Mouse (Mus musculus) intestine, embryonic 16.5 days (tissue): ENCODE measurements around the gene Fbxo11. TPM values are rescaled to one million over a fixed set of nuclear protein-coding genes. Genes with fewer than 3 reads are reported as not detected.
"Not testable (repeated sequence)": the region's sequence is repeated elsewhere in the genome, so short reads cannot be mapped to it uniquely, and the experiment has no call there.

Source experiments
- ATAC-seq: fragments of 200-750 bp; cut with Nextera tagmentation; 2 replicates; pipeline ENCODE4 v1.8.0; 2017; ENCODE audit warnings: moderate TSS enrichment, moderate library complexity
- H3K27ac ChIP-seq: fragments of 300-500 bp; sonication (generic); 2 replicates; pipeline ENCODE4 v1.5.1; 2014; ENCODE audit warnings: mild to moderate bottlenecking, low read length
- H3K27me3 ChIP-seq: fragments of 300-500 bp; sonication (generic); replicated peaks from 2 replicates; pipeline ENCODE4 v1.6.1; 2014; ENCODE audit warnings: low read length, control low read depth, mixed read lengths; ENCODE audit not compliant: control insufficient read depth, insufficient read depth
- H3K36me3 ChIP-seq: fragments of 300-500 bp; sonication (generic); 2 replicates; pipeline ENCODE4 v1.6.1; 2014; ENCODE audit warnings: low read length, control low read depth; ENCODE audit not compliant: control insufficient read depth, insufficient read depth
- H3K4me1 ChIP-seq: fragments of 300-500 bp; sonication (generic); 2 replicates; pipeline ENCODE4 v1.6.1; 2014; ENCODE audit warnings: low read length, control low read depth, mixed read lengths; ENCODE audit not compliant: control insufficient read depth, insufficient read depth
- H3K4me2 ChIP-seq: fragments of 300-500 bp; sonication (generic); 2 replicates; pipeline ENCODE4 v1.6.1; 2014; ENCODE audit warnings: low read depth, low read length, control low read depth
- H3K4me3 ChIP-seq: fragments of 300-500 bp; sonication (generic); 2 replicates; pipeline ENCODE4 v1.5.1; 2014; ENCODE audit warnings: mild to moderate bottlenecking, low read length
- H3K9ac ChIP-seq: fragments of 300-500 bp; sonication (generic); 2 replicates; pipeline ENCODE4 v1.6.1; 2014; ENCODE audit warnings: low read depth, low read length
- H3K9me3 ChIP-seq: fragments of 300-500 bp; sonication (generic); 2 replicates; pipeline ENCODE4 v1.6.1; 2016; ENCODE audit warnings: low read length, control low read depth; ENCODE audit not compliant: control insufficient read depth
- WGBS: fragments of 180-500 bp; shearing (Covaris S2); extraction: QIAGEN DNeasy Blood & Tissue Kit; methylation state at CpG from one replicate; pipeline ENCODE4 v1.1.7; 2014; 5-methylcytosine and 5-hydroxymethylcytosine counted together
- polyA plus RNA-seq: library from polyadenylated mRNA; unstranded; fragments of >200 nt; fragmentation: Nextera tagmentation; extraction: Ambion mirVana; gene quantifications from 2 replicates; pipeline ENCODE4 v1.2.1, GENCODE M21; 2015

The Fbxo11 gene
- polyA plus RNA-seq, 1 experiment from 2014 or later: 8.0 TPM

DNA sequence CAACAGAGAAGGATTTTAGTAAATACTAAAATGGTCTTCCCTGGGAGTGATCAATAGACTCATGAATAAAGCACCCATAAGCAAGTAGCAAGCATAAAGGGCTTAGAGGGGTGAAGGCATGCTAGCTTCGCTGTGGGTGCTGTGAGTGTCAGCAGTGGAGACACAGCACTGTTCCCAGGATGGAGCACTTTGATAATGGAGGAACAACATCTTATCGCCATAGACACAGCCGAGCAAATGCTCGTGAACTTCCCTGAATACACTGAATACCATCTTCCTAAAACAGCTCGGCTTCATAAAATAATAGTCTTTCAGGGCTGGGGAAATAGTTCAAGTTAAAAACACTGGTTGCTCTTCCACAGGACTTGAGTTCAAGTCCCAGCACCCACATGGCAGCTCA, 33.3 kb downstream of the Fbxo11 start:
- ATAC-seq: no peak
- no peak overlapping the region for H3K27ac ChIP-seq
- no peak overlapping the region for H3K4me2 ChIP-seq
- H3K9me3 ChIP-seq: no peaks in the 10 kb centered on the region
- H3K36me3 ChIP-seq: no peaks in the 10 kb centered on the region
- no peak overlapping the region for H3K9ac ChIP-seq
- H3K4me3 ChIP-seq: no peak overlapping the region
- H3K27me3 ChIP-seq: no peaks in the 10 kb centered on the region
- 89% methylated on average over 5 of the region's 5 CpGs for WGBS
- H3K4me1 ChIP-seq: peaks cover 3% of the 10 kb centered on the region; the same call in 1 of the 2 replicates

DNA sequence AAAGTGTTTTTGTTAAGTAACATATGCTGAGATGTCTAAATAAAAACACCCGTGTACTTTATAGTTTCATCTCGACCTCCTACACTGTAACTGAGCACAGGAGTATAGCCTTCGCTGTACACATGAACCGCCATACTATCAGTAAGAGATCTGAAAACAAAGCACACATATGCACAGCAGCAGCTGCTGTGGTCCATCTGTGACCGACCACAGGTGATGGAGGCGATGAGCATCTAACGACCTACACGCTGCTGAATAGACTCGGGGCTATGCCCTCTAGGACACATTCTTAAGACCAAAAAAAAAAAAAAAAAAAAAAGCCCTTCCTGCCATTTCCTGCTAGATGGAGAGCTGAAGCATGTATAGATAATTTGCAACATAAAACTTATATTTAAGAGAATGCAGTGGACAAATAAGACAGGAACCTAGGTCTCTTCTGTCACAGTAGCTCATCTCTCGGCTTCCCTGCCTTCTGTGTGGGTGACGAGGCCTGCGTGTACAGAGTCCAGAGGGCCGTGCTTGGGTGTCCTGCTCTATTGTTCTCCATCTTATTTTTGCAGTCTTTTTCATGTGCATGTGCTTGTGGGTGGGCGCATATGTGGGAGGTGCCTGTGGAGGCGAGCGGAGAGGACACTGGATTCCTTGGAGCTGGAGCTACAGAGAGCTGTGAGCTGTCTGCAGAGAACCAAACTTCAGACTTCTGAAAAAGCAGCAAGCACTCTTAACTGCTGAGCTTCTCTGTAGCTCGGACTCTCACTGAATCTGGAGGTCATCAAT, 35.7 kb downstream of the Fbxo11 start:
- H3K4me3 ChIP-seq: no peak overlapping the region
- H3K9ac ChIP-seq: no peak overlapping the region
- H3K36me3 ChIP-seq: no peaks in the 10 kb centered on the region
- WGBS: 84% methylated on average over 17 of the region's 17 CpGs
- no peak overlapping the region for H3K4me2 ChIP-seq
- H3K4me1 ChIP-seq: peaks cover under 1% of the 10 kb centered on the region; the same call in 1 of the 2 replicates
- ATAC-seq: no peak
- no peak overlapping the region for H3K27ac ChIP-seq
- H3K9me3 ChIP-seq: no peaks in the 10 kb centered on the region
- no peaks in the 10 kb centered on the region for H3K27me3 ChIP-seq

DNA sequence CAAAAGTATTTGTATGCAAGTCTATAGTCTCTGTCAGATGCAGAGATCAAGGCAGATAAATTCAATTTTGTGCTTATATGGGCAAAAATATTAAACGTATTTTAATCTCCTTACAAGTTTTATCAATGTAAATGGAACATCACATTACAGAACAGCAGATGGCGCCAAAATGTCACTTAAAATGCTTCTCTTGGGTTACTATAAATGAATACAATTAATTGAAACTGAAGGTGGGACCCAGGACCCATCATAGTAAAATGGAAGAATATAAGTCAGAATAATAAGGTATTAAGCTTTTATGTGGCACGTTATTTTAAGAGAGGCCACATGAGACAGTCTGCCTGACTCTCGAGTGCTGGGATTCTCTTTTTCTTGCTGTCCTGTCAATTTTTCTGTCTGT, 39.9 kb downstream of the Fbxo11 start:
- Histone ChIP-seq H3K9me3 (no peaks in the 10 kb centered on the region), H3K4me1 (no peaks in the 10 kb centered on the region), H3K4me3 (no peak overlapping the region), H3K4me2 (no peak overlapping the region), H3K9ac (no peak overlapping the region), H3K27ac (no peak overlapping the region), H3K27me3 (no peaks in the 10 kb centered on the region), H3K36me3 (no peaks in the 10 kb centered on the region)
- no peak for ATAC-seq
- WGBS: 41% methylated on average over 4 of the region's 4 CpGs

DNA sequence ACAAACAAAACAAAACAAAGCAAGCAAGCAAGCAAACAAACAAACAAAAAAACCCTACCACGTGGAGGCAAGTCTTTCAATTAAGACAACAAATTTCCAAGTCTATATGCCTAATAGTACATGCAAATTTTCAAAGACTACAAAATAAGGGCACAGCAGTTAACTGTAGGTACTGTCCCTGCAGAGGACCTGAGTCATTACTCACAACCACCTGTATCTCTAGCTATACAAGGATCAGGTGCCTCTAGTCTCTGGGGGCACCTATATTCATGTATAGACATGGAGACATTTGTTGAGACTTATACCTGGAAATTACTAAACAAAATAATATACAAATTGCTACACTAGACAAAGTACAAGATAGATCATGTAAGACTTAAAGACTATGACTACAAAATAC, 41.2 kb downstream of the Fbxo11 start:
- Histone ChIP-seq H3K27ac (no peak overlapping the region), H3K36me3 (no peaks in the 10 kb centered on the region), H3K4me3 (no peak overlapping the region), H3K9ac (no peak overlapping the region), H3K27me3 (no peaks in the 10 kb centered on the region), H3K4me2 (no peak overlapping the region), H3K4me1 (0 out of 2 replicates have a peak, but pooled peaks cover 2% of the 10 kb centered on the region), H3K9me3 (no peaks in the 10 kb centered on the region)
- ATAC-seq: no peak
- 79% methylated on average over 1 of the region's 1 CpGs for WGBS

DNA sequence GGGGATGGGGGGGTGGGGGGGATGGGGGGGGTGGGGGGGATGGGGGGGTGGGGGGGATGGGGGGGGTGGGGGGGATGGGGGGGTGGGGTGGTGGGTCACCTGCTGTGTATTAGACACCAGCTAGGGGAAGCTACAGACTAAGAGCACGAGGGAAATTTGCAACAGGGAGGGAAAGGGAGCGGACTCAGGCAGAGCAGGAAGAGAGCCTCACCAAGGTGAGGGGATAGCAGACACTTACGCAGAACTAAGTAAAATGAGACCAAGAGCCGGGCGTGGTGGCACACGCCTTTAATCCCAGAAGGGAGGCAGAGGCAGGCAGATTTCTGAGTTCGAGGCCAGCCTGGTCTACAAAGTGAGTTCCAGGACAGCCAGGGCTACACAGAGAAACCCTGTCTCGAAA, 49.1 kb downstream of the Fbxo11 start:
- H3K4me1 ChIP-seq, H3K27ac ChIP-seq, H3K4me3 ChIP-seq, H3K36me3 ChIP-seq, H3K4me2 ChIP-seq, ATAC-seq, H3K9ac ChIP-seq, H3K27me3 ChIP-seq, H3K9me3 ChIP-seq: not testable (repeated sequence)
- WGBS: 92% methylated on average over 8 of the region's 8 CpGs

DNA sequence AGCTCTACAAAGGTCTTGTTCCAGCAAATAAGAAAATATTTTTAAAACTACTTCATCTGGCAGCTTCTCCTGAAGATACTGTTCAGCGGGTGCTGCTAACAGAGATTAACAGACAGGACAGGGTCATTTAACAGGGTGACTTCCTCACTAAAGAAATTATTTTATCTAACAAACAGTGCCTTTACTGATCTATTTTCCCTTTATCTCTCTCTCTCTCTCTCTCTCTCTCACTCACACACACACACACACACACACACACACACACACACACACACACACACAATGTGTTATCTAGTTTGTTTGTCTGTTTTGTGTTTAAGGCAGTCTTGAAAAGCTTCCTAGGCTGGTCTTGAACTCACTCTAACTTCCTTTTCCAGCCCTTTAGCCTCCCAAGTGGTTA, 50.6 kb downstream of the Fbxo11 start:
- H3K9me3 ChIP-seq: no peaks in the 10 kb centered on the region
- no peaks in the 10 kb centered on the region for H3K4me1 ChIP-seq
- WGBS: 93% methylated on average over 1 of the region's 1 CpGs
- H3K9ac ChIP-seq: no peak overlapping the region
- no peak overlapping the region for H3K27ac ChIP-seq
- peaks cover 6% of the 10 kb centered on the region; the same call in 1 of the 2 replicates for H3K36me3 ChIP-seq
- ATAC-seq: no peak
- H3K4me2 ChIP-seq: no peak overlapping the region
- H3K4me3 ChIP-seq: no peak overlapping the region
- no peaks in the 10 kb centered on the region for H3K27me3 ChIP-seq

DNA sequence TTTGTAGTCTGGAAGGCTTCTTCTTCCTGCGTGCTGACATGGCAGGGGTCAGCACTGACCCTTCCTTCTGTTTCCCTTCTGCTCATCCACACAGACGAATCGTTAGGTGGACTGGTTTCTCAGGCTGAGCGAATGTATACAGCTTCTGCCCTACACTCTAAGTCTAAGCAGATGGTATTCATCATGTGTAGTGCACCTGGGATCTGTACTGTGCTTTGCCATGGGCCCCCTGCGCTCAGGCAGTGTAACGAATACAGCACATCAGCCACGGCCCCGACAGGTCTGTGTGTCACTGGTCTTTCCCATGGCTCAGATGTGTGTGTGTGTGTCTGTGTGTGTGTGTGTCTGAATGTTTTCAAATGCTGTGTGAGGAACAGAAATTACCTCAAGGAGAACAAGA, 58.1 kb downstream of the Fbxo11 start:
- Histone ChIP-seq H3K27me3 (no peaks in the 10 kb centered on the region), H3K36me3 (peaks cover 7% of the 10 kb centered on the region), H3K4me3 (no peak overlapping the region), H3K27ac (no peak overlapping the region), H3K9me3 (no peaks in the 10 kb centered on the region), H3K9ac (no peak overlapping the region), H3K4me1 (no peaks in the 10 kb centered on the region), H3K4me2 (no peak overlapping the region)
- no peak for ATAC-seq
- WGBS: 64% methylated on average over 8 of the region's 8 CpGs

DNA sequence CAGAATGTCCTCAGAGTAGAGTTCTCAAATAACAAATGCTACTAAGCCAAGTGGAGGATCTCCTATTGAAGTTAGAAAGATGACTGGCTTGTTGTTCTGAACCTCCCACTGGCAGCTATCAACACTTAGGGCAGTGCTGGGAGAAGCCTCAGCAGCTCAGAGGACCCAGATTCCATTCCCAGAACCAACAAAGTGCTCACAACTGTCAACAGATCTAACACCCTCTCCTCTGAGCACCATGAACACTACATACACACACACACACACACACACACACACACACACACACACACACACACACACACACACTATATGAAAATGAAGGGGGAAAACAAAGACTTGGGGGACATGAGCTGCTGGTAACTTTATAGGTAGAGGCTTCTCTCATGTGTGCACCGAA, 60.2 kb downstream of the Fbxo11 start:
- no peak for ATAC-seq
- peaks cover 4% of the 10 kb centered on the region; the same call in 1 of the 2 replicates for H3K36me3 ChIP-seq
- H3K9ac ChIP-seq: no peak overlapping the region
- no peaks in the 10 kb centered on the region for H3K4me1 ChIP-seq
- no peak overlapping the region for H3K4me3 ChIP-seq
- 93% methylated on average over 1 of the region's 1 CpGs for WGBS
- no peak overlapping the region for H3K27ac ChIP-seq
- H3K9me3 ChIP-seq: no peaks in the 10 kb centered on the region
- H3K4me2 ChIP-seq: no peak overlapping the region
- H3K27me3 ChIP-seq: no peaks in the 10 kb centered on the region

DNA sequence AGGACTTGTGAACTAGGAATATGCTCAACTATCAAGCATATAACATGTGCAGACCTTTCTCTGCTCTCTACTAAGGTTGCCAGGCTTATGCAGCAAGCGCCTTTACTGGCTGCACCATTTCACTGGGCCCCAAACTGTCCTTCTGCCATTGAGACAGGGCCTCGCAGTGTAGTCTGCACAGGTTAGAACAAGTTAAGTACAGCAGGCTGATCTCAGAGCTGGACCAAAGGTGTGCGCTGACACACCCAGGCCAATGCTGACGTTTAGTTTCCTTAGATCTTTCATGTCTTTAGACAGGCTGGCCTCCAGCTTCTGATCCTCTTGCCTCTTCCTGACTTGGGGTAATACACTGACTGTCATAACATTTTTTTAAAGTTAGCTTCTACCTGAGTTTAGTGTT, 67.3 kb downstream of the Fbxo11 start:
- no peaks in the 10 kb centered on the region for H3K9me3 ChIP-seq
- H3K27ac ChIP-seq: no peak overlapping the region
- H3K4me2 ChIP-seq: no peak overlapping the region
- WGBS: 87% methylated on average over 4 of the region's 4 CpGs
- peaks cover 11% of the 10 kb centered on the region for H3K36me3 ChIP-seq
- H3K9ac ChIP-seq: no peak overlapping the region
- H3K27me3 ChIP-seq: no peaks in the 10 kb centered on the region
- ATAC-seq: peak; percentile 81; the same call in 1 of the 2 replicates
- no peaks in the 10 kb centered on the region for H3K4me1 ChIP-seq
- H3K4me3 ChIP-seq: no peak overlapping the region

DNA sequence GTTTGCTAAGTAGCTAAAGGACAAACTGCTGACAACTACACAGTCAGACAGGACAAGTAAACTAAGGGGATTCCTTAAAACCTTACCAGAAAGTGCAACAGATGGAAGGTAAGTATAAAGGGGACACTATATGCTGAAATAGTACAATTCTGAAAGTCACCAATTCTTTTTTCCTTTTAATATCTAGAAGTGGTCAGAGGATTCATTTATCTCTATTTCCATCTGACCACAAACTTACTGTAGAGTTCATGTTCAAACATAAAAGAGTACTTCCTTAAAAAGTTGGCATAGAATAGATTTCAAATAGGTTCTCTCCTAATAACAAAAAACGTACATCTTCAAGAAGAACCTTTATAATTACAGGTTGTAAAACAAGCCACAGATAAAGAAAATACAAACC, 71.8 kb downstream of the Fbxo11 start:
- no peak overlapping the region for H3K4me3 ChIP-seq
- no peaks in the 10 kb centered on the region for H3K27me3 ChIP-seq
- WGBS: 75% methylated on average over 1 of the region's 1 CpGs
- H3K4me1 ChIP-seq: no peaks in the 10 kb centered on the region
- H3K9me3 ChIP-seq: no peaks in the 10 kb centered on the region
- no peak for ATAC-seq
- H3K4me2 ChIP-seq: no peak overlapping the region
- H3K9ac ChIP-seq: no peak overlapping the region
- peaks cover 10% of the 10 kb centered on the region; the same call in 1 of the 2 replicates for H3K36me3 ChIP-seq
- H3K27ac ChIP-seq: no peak overlapping the region
